Mouse (Mus musculus) limb, embryonic 14.5 days (tissue): ENCODE measurements at regions not wholly inside any gene's neighbourhood (a gene's known extent, or its start where the extent isn't known, plus 50 kb on each side); places are given as distances from the start of the nearest gene placed in this dataset.

Experiments
- ATAC-seq: fragments of 200-750 bp; cut with Nextera tagmentation; 2 replicates; pipeline ENCODE4 v1.8.0; 2017; ENCODE audit warnings: low read depth, moderate number of reproducible peaks, moderate TSS enrichment; ENCODE audit not compliant: low FRiP score
- DNase-seq: peaks from one replicate; pipeline ENCODE4 v3.0.0-alpha.2; 2015; ENCODE audit warnings: low spot score
- H3K27ac ChIP-seq: fragments of 300-500 bp; sonication (generic); replicated peaks from 2 replicates; pipeline ENCODE4 v1.5.1; 2014; ENCODE audit warnings: low read depth, mild to moderate bottlenecking, low read length, moderate library complexity, mixed read lengths
- H3K27me3 ChIP-seq: fragments of 300-500 bp; sonication (generic); 2 replicates; pipeline ENCODE4 v1.6.1; 2014; ENCODE audit warnings: low read length, mixed read lengths; ENCODE audit not compliant: control insufficient read depth, insufficient read depth
- H3K36me3 ChIP-seq: fragments of 300-500 bp; sonication (generic); 2 replicates; pipeline ENCODE4 v1.6.1; 2014; ENCODE audit warnings: mild to moderate bottlenecking, low read length, moderate library complexity, mixed read lengths; ENCODE audit not compliant: control insufficient read depth, insufficient read depth
- H3K4me1 ChIP-seq: fragments of 300-500 bp; sonication (generic); 2 replicates; pipeline ENCODE4 v1.6.1; 2014; ENCODE audit warnings: antibody characterized with exemption, low read length, mixed read lengths; ENCODE audit not compliant: control insufficient read depth, insufficient read depth
- H3K4me2 ChIP-seq: fragments of 300-500 bp; sonication (generic); replicated peaks from 2 replicates; pipeline ENCODE4 v1.6.1; 2014; ENCODE audit warnings: low read depth, mild to moderate bottlenecking, low read length, moderate library complexity; ENCODE audit not compliant: severe bottlenecking
- H3K4me3 ChIP-seq: fragments of 300-500 bp; sonication (generic); replicated peaks from 2 replicates; pipeline ENCODE4 v1.5.1; 2014; ENCODE audit warnings: low read length
- H3K9ac ChIP-seq: fragments of 300-500 bp; sonication (generic); 2 replicates; pipeline ENCODE4 v1.6.1; 2014; ENCODE audit warnings: mild to moderate bottlenecking, low read depth, low read length, moderate library complexity; ENCODE audit not compliant: severe bottlenecking
- H3K9me3 ChIP-seq: fragments of 300-500 bp; sonication (generic); 2 replicates; pipeline ENCODE4 v1.6.1; 2016; ENCODE audit warnings: low read length; ENCODE audit not compliant: control insufficient read depth
- POLR2A ChIP-seq: fragments of 200-500 bp; IDR thresholded peaks from 2 replicates; pipeline ENCODE4 v1.8.0; 2012; ENCODE audit warnings: inconsistent platforms, mild to moderate bottlenecking, moderate library complexity, borderline replicate concordance; ENCODE audit not compliant: insufficient read depth, insufficient read length; ENCODE audit errors: extremely low read depth
- WGBS: fragments of 180-500 bp; shearing (Covaris S2); extraction: QIAGEN DNeasy Blood & Tissue Kit; methylation state at CpG from one replicate; pipeline ENCODE4 v1.1.7; 2014; 5-methylcytosine and 5-hydroxymethylcytosine counted together

- no peak overlapping the region for H3K9ac ChIP-seq
- ATAC-seq = no peak
- H3K36me3 ChIP-seq = no peaks in the 10 kb centered on the region
- WGBS = 89% methylated on average over 4 of the region's 4 CpGs
- H3K27ac ChIP-seq = no peak overlapping the region
- no peak overlapping the region for H3K4me3 ChIP-seq
- DNase-seq = no peak
- TF ChIP-seq POLR2A = no peak
- no peaks in the 10 kb centered on the region for H3K27me3 ChIP-seq
- H3K4me1 ChIP-seq = no peaks in the 10 kb centered on the region
- H3K4me2 ChIP-seq = no peak overlapping the region
- H3K9me3 ChIP-seq = no peaks in the 10 kb centered on the region
These were observed 479.9 kb upstream of the Mef2c start for GRCm38 (mm10) chr13:83023972-83024371.

- H3K9ac ChIP-seq = no peak overlapping the region
- DNase-seq = no peak
- no peaks in the 10 kb centered on the region for H3K9me3 ChIP-seq
- H3K4me1 ChIP-seq = no peaks in the 10 kb centered on the region
- H3K27me3 ChIP-seq = no peaks in the 10 kb centered on the region
- no peak overlapping the region for H3K27ac ChIP-seq
- no peak for TF ChIP-seq POLR2A
- H3K4me2 ChIP-seq = no peak overlapping the region
- H3K4me3 ChIP-seq = no peak overlapping the region
- ATAC-seq = no peak
- H3K36me3 ChIP-seq = no peaks in the 10 kb centered on the region
These were observed 467.9 kb upstream of the Mef2c start for GRCm38 (mm10) chr13:83035962-83036361.

GRCm38 (mm10) chr13:83041506-83041905 lies 462.3 kb upstream of the Mef2c start:
- Histone ChIP-seq H3K9me3 (no peaks in the 10 kb centered on the region), H3K27me3 (no peaks in the 10 kb centered on the region), H3K4me3 (no peak overlapping the region), H3K36me3 (no peaks in the 10 kb centered on the region), H3K4me2 (no peak overlapping the region), H3K9ac (no peak overlapping the region), H3K4me1 (no peaks in the 10 kb centered on the region), H3K27ac (no peak overlapping the region)
- WGBS = 100% methylated on average over 1 of the region's 1 CpGs
- ATAC-seq (no peak), DNase-seq (no peak)
- no peak for TF ChIP-seq POLR2A

GRCm38 (mm10) chr13:83045516-83045915 lies 458.3 kb upstream of the Mef2c start:
- Histone ChIP-seq H3K36me3 (no peaks in the 10 kb centered on the region), H3K4me3 (no peak overlapping the region), H3K4me2 (no peak overlapping the region), H3K27ac (no peak overlapping the region), H3K4me1 (no peaks in the 10 kb centered on the region), H3K9ac (no peak overlapping the region), H3K9me3 (no peaks in the 10 kb centered on the region), H3K27me3 (no peaks in the 10 kb centered on the region)
- no peak for TF ChIP-seq POLR2A
- DNase-seq = no peak
- ATAC-seq = no peak
- 86% methylated on average over 6 of the region's 6 CpGs for WGBS

- no peaks in the 10 kb centered on the region for H3K4me1 ChIP-seq
- H3K36me3 ChIP-seq = no peaks in the 10 kb centered on the region
- no peak overlapping the region for H3K4me2 ChIP-seq
- ATAC-seq (no peak), DNase-seq (no peak)
- H3K27ac ChIP-seq = no peak overlapping the region
- no peak for TF ChIP-seq POLR2A
- 64% methylated on average over 2 of the region's 2 CpGs for WGBS
- no peak overlapping the region for H3K4me3 ChIP-seq
- H3K9ac ChIP-seq = no peak overlapping the region
- H3K9me3 ChIP-seq = no peaks in the 10 kb centered on the region
- H3K27me3 ChIP-seq = no peaks in the 10 kb centered on the region
These were observed 457.9 kb upstream of the Mef2c start for GRCm38 (mm10) chr13:83045970-83046369.

- Histone ChIP-seq H3K27ac (no peak overlapping the region), H3K4me1 (no peaks in the 10 kb centered on the region), H3K4me2 (no peak overlapping the region), H3K9ac (no peak overlapping the region), H3K4me3 (no peak overlapping the region), H3K27me3 (no peaks in the 10 kb centered on the region), H3K36me3 (no peaks in the 10 kb centered on the region), H3K9me3 (no peaks in the 10 kb centered on the region)
- ATAC-seq (no peak), DNase-seq (no peak)
- 19% methylated on average over 4 of the region's 4 CpGs for WGBS
- TF ChIP-seq POLR2A = no peak
These were observed 457.2 kb upstream of the Mef2c start for GRCm38 (mm10) chr13:83046571-83047123.
